In the genomic region with DNA sequence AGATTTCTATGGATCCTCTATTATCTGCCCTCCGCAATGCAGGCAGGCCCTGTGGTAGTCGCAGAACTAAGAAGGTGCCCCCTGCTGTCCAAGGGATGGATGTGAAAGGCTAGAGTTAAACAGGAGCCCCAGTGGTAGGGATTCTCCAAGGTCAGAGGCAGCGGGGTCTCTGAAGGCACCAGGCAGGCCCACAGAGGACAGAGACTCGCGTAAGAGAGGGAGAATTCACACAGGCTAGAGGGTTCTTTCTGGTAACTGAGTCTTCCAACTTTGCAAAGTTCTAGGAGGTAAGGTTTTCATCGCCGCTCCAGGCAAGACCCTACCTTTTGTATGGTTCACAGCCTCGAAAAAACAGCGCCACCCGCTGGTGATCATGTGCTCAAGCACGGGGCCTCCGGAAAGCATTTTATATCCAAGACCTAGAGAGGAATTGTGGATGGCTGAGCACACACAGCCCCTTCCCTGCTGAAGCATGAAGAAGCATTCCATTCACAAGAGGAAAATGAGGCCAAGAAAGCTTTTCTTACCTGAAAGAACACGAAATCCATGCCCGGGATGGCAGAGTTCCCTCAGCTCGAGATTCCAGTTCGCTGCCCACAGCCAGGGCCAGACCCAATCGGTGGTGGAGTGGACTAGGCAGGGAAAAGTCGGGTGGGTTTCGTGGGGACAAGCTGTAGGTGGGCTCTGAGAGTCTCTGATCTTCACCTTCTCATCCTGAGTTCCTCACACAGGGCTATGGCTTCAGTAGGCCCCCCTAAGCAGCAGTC, we compare ENCODE assay signal across 8 mouse cellular contexts.
DNase-seq lines count a peak whose midpoint lies in the region; ATAC-seq and TF ChIP-seq lines count a peak whose summit lies in the region.

No protein-coding gene starts in this region.

- H3K36me3 ChIP-seq in heart, embryonic 11.5 days (ENCODE audit: control insufficient read depth, insufficient read depth, low read length) = no peaks in the 10 kb centered on the region
- H3K36me3 ChIP-seq in ES-E14 (ENCODE audit: control insufficient read depth, insufficient read depth, low read length, poor library complexity, severe bottlenecking) = no peaks in the 10 kb centered on the region
- no peaks in the 10 kb centered on the region for H3K36me3 ChIP-seq in hindbrain, embryonic 10.5 days

- no peak for ATAC-seq in heart, embryonic 11.5 days (replicated peaks; ENCODE audit: insufficient number of reproducible peaks, low FRiP score, low TSS enrichment)
- no peak for ATAC-seq in megakaryocyte-erythroid progenitor cell, adult 5-6 weeks (replicated peaks; ENCODE audit: low FRiP score, low TSS enrichment, poor library complexity, severe bottlenecking)

- peak overlapping the region; percentile 52 for H3K4me2 ChIP-seq in heart, embryonic 11.5 days

- in situ Hi-C loops in ES-E14 (cut with MboI; ENCODE audit: low sequenced_read_pairs in 2 of 2, unreplicated experiment in 2 of 2) = no loop called here

- H3K27ac ChIP-seq in heart, embryonic 11.5 days (ENCODE audit: low read depth, low read length) = no peak overlapping the region
- no peak overlapping the region for H3K27ac ChIP-seq in ES-E14 (ENCODE audit: insufficient read depth, low read depth, low read length, poor library complexity, severe bottlenecking)
- no peak overlapping the region for H3K27ac ChIP-seq in cortical plate, adult 2 months (ENCODE audit: insufficient read depth, low read length)
- peak overlapping the region; percentile 83 for H3K27ac ChIP-seq in hindbrain, embryonic 10.5 days

- no peak for DNase-seq in heart, postnatal 25 days (ENCODE audit: low spot score)
- DNase-seq in ES-E14 (ENCODE audit: low read depth, low spot score) = peak; percentile 91
- DNase-seq in hindbrain, embryonic 10.5 days (ENCODE audit: low spot score) = peak; percentile 81
- peak; percentile 27 for DNase-seq in left cerebral cortex, adult 8-10 months (ENCODE audit: low spot score in 2 of 2)
- DNase-seq in retina, postnatal 1 day = peak; percentile 84

- no peak for TF ChIP-seq POLR2A in cortical plate, adult 2 months (IDR thresholded peaks at IDR 0.05; ENCODE audit: extremely low read depth, insufficient read depth, low read length)

- peaks cover 12% of the 10 kb centered on the region; the same call in 1 of the 2 replicates for H3K27me3 ChIP-seq in heart, embryonic 11.5 days (ENCODE audit: control insufficient read depth, insufficient read depth, low read length)
- peaks cover 68% of the 10 kb centered on the region for H3K27me3 ChIP-seq in hindbrain, embryonic 10.5 days (ENCODE audit: insufficient read depth, poor library complexity, severe bottlenecking)

- no peak overlapping the region for H3K9ac ChIP-seq in heart, embryonic 11.5 days (ENCODE audit: low read depth, low read length)
- peak overlapping the region; percentile 17; the same call in 1 of the 2 replicates for H3K9ac ChIP-seq in ES-E14 (ENCODE audit: insufficient read depth, low read depth, low read length, poor library complexity, severe bottlenecking)

- TF ChIP-seq CTCF in cortical plate, adult 2 months (IDR thresholded peaks at IDR 0.05; ENCODE audit: extremely low read depth, insufficient read depth, low read length) = peak; percentile 36; the same call in 1 of the 2 replicates

- H3K4me3 ChIP-seq in heart, embryonic 11.5 days (ENCODE audit: low read depth, low read length) = no peak overlapping the region
- peak overlapping the region; percentile 18 to 49; a peak in 1 of 4 replicates for H3K4me3 ChIP-seq in ES-E14 (ENCODE audit: insufficient read depth in 1 of 2, low read depth in 1 of 2, low read length in 2 of 2, poor library complexity in 1 of 2, severe bottlenecking in 1 of 2)
- H3K4me3 ChIP-seq in cortical plate, adult 2 months (ENCODE audit: insufficient read depth, low read length) = no peak overlapping the region
- peak overlapping the region; percentile 43 for H3K4me3 ChIP-seq in hindbrain, embryonic 10.5 days

- WGBS in heart, embryonic 11.5 days (ENCODE audit: insufficient replicate concordance) = 10% methylated on average over 19 of the region's 19 CpGs
- WGBS in hindbrain, embryonic 10.5 days = 8% methylated on average over 19 of the region's 19 CpGs

- no peaks in the 10 kb centered on the region for H3K4me1 ChIP-seq in heart, embryonic 11.5 days (ENCODE audit: control insufficient read depth, insufficient read depth, low read length)
- peaks cover 0 to 12% of the 10 kb centered on the region in 2 experiments; a peak in 2 of 4 replicates for H3K4me1 ChIP-seq in ES-E14 (ENCODE audit: control insufficient read depth in 2 of 2, insufficient read depth in 2 of 2, low read length in 2 of 2, poor library complexity in 1 of 2)
- H3K4me1 ChIP-seq in cortical plate, adult 2 months (ENCODE audit: control insufficient read depth, insufficient read depth, low read length) = no peaks in the 10 kb centered on the region
- H3K4me1 ChIP-seq in hindbrain, embryonic 10.5 days (replicated peaks) = peaks cover 65% of the 10 kb centered on the region

- intact Hi-C loops in heart, postnatal 25 days (cut with DNase I) = loop anchor here (5.0 kb wide), 1 partner anchor 434 kb away; no protein-coding TSS in a partner anchor

- H3K9me3 ChIP-seq in heart, embryonic 11.5 days (replicated peaks; ENCODE audit: control insufficient read depth, low read length) = no peaks in the 10 kb centered on the region
- H3K9me3 ChIP-seq in ES-E14 (ENCODE audit: control insufficient read depth, insufficient read depth, low read depth, low read length) = no peaks in the 10 kb centered on the region
- no peaks in the 10 kb centered on the region for H3K9me3 ChIP-seq in hindbrain, embryonic 10.5 days

TF ChIP-seq in ES-E14, 5 proteins besides CTCF, POLR2A, EP300 and RAD21:
- no peak for TF ChIP-seq HCFC1 (IDR thresholded peaks at IDR 0.05; ENCODE audit: borderline replicate concordance, insufficient read depth, low read length)
- no peak for TF ChIP-seq MAFK (IDR thresholded peaks at IDR 0.05; ENCODE audit: insufficient read depth, low read depth, low read length)
- no peak for TF ChIP-seq ZC3H11A (IDR thresholded peaks at IDR 0.05; ENCODE audit: borderline replicate concordance, low read depth, low read length)

Comparison
In these comparisons a context has a peak if more than half of its experiments do, and no peak if none do; other contexts are left out.
1. H3K4me3 ChIP-seq: peak in ES-E14 (2 of 2) and hindbrain, embryonic 10.5 days (single experiment); none in heart, embryonic 11.5 days (single experiment) and cortical plate, adult 2 months (single experiment).